Mouse (Mus musculus) thymus, adult 2 months (tissue): ENCODE results near the gene Xrcc2.

Source experiments
- CTCF ChIP-seq: fragments of 200-500 bp; IDR thresholded peaks from 2 replicates; pipeline ENCODE4 v1.5.1; 2012; ENCODE audit warnings: mild to moderate bottlenecking, control low read depth, low read length, moderate library complexity, borderline replicate concordance; ENCODE audit not compliant: control insufficient read depth, poor library complexity, insufficient read depth; ENCODE audit errors: extremely low read depth
- POLR2A ChIP-seq: fragments of 200-500 bp; IDR thresholded peaks from 2 replicates; pipeline ENCODE4 v1.6.1; 2012; ENCODE audit warnings: mild to moderate bottlenecking, low read length, control low read depth, moderate library complexity; ENCODE audit not compliant: control insufficient read depth, poor library complexity, insufficient read depth; ENCODE audit errors: extremely low read depth

DNA sequence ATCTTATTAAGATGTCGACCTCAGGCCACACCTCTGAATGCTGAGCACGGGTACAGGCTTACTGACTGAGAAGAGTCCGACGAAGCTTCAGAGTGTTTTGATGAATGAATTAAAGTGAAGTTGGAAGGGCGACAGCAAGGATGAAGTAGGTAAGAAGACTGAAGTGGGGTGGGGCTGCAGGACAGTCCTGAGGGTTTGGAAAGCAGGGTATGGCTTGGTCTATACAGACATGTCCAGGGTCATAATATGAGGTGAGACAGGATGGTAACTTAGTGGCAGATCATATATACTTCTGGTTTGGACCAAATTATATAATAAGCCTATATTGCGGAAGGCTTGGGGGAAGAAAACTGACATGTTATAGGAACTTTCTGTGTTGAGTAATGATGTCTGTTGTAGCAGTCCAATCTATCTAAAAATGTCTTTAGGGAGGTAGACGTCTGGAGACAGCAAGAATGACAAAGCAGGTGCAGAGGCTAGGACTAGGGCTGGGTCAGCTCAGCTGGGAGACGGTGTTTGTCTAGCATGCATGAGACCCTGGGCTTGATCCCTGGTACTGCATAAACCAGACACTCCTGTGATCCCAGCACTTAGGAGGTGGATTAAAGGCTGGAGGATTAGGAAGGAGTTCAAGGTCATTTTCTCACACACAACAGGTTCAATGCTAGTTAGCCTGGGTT is 48.1 kb upstream of the Xrcc2 start:
- TF ChIP-seq CTCF (no peak), POLR2A (no peak)
